Mouse (Mus musculus) heart, adult 11 months (tissue): Measurements from ENCODE around the gene Mrpl41.
A peak's percentile ranks its signal among the peaks of the same experiment; 100 is the strongest.
"Not testable (repeated sequence)": the region's sequence is repeated elsewhere in the genome, so short reads cannot be mapped to it uniquely, and the experiment has no call there.

Source experiments
- DNase-seq: peaks from one replicate; pipeline ENCODE4 v3.0.0; 2022

Mrpl41 gene

GRCm38 (mm10) chr2:24974906-24975703 lies at the start of gene Mrpl41:
TSS of gene Mrpl41 (minus strand) at chr2:24975098.
- DNase-seq = peak; percentile 100

DNA sequence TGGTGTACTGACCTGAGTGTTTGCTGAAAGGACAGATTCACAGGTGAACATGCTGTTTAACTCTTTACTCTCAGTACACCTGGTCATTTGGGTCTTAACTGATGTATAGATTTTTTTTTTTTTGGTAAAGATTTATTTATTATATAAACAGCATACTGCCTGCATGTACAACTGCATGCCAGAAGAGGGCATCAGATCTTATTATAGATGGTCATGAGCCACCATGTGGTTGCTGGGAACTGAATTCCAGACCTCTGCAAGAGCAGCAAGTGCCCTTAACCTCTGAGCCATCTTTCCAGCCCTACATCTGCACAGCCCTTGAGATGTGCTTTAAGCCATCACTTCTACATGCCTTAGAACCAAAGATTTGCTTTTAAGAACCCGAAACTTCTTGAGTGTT lies 47.8 kb upstream of the Mrpl41 start:
- DNase-seq = no peak

DNA sequence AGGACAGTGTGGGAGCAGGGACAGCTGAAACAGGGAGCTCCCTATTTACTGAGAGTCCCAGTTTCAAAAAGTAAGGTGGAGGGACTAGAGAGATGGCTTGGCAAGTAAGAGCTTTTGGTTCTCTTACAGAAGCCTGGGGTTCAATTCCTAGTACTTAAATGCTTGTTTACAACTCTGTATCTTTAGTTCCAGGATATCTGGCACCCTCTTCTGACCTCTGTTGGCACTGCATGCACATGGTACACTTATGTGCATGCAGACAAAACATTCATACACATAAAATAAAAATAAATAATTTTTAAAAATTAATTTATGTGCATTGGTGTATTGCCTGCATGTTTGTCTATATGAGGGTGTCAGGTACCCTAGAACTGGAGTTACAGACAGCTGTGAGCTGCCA lies 33.4 kb upstream of the Mrpl41 start:
- DNase-seq = no peak

DNA sequence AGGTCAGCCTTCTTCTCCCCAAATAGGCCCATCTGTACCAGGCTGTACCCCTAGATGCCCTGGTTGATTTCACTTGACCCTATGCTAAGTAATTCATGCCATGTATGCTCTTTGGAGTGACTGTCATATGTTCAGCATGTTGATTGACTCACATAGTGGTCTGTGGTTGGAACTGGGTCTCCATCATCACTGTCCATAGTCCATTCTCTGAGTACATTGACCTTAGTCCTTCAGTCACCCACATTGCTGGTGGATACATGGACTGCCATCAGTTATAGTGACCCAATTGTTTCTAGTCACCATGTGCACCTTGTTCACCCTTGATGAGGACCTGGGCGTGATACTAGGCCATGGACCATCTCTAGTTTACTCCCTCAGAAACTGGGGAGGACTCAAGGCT lies 31.9 kb upstream of the Mrpl41 start:
- no peak for DNase-seq

DNA sequence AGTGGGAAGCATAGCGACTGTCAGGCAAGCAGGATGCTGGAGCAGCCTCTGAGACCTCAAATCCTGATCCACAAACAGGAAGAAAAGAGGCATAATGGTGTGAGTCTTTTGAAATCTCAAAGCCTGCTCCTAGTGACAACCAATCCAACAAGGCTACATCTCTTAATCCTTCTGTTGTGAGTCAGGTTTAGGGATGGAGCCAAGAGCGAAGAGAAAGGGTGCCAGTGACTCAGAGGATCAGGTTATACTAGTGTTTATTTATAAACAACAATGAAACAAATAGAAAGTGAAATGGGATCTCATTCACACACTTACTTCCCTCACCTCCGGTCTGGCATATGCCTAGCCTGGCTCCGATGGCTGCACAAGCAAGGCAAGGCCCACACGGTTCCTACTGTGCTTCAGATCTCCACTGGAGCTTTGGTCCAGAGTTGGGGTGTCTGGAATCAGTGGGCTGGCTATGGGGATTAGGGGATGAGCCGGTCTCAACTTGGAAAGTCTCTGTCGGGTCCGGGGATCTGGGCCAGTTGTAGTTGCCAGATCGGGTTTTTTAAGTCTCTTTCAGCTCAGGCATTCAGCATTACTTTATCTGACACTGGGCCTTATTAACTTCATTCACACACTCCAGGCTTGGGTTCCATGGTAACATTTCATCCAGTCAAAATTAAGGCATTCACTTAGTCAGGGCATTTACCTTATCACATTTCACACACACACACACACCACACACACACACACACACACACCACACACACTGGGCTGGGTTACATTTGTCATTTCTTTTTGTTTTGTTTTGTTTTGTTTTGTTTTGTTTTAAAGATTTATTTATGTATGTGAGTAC lies 29.3 kb upstream of the Mrpl41 start:
- no peak for DNase-seq

DNA sequence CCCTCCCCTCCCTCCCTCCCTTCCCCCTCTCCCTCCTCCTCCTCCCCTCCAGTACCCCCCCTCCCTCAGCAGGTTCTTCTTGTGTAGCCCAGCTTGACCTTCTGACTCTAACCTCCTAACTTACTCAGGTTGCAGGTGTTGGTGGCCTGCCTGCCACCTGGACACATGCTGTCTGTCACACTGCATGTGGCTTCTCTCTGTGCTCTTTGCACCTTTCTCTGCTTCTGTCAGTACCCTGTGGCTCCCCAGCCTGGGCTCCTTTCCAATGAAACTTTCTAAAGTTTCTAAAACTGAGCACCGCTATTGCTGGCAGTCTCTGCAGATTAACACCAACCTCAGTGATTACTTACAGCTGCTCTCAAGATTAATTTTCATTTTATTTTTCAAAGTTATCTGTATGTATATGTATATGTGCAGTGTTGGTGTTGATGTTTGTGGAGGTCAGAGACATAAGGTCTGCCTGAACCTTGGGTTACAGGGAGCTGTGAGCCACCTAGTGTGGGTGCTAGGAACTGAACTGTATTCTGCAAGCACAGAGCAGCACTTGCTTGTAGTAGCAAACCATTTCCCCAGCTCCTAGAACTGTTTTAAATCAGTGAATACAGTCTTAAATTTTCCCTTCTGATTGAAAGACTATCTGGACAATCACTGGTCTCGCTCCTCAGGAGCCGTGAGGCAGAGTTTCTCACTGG lies 25.8 kb upstream of the Mrpl41 start:
- DNase-seq = peak; percentile 35

DNA sequence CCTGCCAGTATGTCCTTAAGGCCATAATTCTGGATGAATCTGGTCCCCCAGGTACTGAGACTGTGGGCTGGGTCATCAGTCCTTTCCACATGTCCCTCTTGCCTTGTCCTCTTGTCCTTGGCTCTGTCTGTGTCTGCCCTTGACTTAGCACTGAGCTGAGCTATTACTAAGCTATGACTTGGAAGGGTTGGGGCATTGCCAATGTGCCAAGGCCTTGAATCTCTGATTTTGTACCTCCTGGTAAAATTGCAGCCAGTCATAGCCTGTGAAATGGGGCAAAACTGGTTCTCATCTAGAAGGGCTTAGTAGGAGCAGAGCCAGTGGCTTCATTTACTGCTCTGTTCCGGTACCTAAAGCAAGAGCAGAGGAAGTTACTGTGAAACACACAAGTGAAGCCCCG lies 21.6 kb upstream of the Mrpl41 start:
- DNase-seq = no peak

DNA sequence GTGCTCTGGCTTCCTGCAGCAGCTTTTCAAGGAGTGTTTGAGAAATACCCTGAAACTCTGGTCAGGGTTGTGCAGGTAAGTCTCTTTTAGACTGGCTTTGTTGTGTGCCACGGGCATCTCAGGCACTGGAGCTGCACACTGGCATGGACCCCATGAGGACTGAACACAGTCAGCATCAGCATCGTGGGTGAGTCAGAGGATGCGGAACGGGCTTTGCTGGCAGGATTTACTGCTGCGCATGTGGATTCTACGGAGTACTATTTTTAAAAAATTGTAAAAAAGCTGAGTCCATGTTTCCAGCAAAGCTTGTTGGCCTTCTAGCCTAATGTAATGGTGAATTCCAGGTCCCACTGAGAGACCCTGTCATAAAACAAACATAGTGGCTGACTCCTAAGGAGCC lies 20.4 kb upstream of the Mrpl41 start:
- DNase-seq = peak; percentile 86

DNA sequence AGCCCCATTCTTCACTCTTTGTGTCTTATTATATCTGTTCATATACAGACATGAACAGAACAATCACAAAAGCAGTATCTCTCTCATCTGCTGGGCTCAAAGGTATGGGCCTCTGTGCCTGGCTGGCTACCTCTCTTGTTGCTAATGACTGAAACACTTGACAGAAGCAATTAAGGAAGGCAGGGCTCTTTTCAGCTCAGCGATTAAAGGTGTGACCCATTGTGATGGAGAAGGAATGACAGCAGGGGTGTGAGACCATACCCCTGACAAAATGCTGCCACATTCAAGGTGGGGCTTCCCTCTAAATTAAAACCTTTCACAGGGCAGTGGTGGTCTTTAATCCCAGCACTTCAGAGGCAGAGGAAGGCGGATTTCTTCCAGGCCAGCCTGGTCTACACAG lies 12.9 kb upstream of the Mrpl41 start:
- DNase-seq = no peak

- DNase-seq = no peak
These were observed 2.1 kb upstream of the Mrpl41 start for GRCm38 (mm10) chr2:24976960-24977359.

GRCm38 (mm10) chr2:24975704-24976297 lies 903 bp upstream of the Mrpl41 start, which contains the start of gene Pnpla7:
TSS of gene Pnpla7 (plus strand) at chr2:24976033.
- DNase-seq = peak; percentile 99

DNA sequence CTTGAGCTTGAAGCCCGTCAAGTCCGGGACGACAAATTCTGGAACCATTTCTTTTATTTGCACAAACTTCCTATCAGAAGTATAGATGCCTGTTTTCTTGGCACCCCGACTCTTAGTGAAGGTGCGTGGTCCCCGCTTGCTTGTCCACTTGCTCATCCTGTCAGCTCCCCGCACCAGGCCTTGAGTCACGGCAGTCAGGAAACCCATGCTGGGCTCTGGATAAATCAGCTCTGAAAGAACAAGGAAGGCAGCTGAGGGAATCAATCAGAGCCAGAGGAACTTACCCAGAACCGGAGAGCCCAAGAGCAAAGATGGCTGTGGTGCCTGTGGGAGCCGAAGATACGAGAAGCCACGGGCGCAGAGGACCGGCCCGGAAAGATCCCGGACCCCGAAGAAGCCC lies 446 bp downstream of the Mrpl41 start:
- not testable (repeated sequence) for DNase-seq

- DNase-seq = no peak
These were observed 4.5 kb downstream of the Mrpl41 start for GRCm38 (mm10) chr2:24970386-24970785.

DNA sequence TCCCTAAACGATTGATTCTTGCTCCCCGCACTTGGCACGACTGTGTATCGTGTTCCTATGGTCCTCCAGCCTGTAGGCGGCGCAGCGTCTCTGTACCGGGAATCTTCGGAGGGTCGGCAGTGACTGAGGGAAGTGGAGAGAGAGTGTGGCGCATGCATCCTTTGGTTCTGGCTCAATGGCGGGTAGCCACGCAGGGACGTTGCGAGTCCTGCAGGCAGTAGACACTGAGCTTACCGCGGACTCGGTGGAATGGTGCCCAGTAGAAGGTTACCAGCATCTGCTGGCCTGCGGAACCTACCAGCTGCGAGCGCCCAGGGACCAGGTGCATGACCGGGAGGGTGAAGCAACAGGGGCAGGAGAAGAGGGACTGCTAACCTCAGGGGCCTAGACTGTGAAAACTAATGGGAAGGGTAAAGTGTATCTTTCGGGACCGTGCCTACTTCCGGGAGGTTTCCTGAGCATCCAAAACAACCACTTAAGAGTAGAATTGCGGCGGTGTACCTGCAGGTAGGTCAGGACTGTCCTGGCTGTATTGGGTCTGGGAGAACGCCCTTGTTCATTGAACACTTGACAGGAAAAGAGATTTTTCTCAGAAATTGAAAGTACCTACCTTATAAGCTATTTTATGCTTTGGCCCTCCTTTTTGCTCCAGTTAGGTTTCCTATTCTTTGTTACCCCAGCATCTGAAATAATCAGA lies 12.4 kb downstream of the Mrpl41 start, which contains the start of gene Dph7:
Gene Dph7, plus strand, starts transcription at position 97 of the 697 bp plus-strand sequence.
- DNase-seq = peak; percentile 98

GRCm38 (mm10) chr2:24960910-24961309 lies 14.0 kb downstream of the Mrpl41 start:
- DNase-seq = no peak

- no peak for DNase-seq
These were observed 22.3 kb downstream of the Mrpl41 start for GRCm38 (mm10) chr2:24952537-24953055.

- DNase-seq = no peak
These were observed 24.7 kb downstream of the Mrpl41 start for GRCm38 (mm10) chr2:24950189-24950535.

DNA sequence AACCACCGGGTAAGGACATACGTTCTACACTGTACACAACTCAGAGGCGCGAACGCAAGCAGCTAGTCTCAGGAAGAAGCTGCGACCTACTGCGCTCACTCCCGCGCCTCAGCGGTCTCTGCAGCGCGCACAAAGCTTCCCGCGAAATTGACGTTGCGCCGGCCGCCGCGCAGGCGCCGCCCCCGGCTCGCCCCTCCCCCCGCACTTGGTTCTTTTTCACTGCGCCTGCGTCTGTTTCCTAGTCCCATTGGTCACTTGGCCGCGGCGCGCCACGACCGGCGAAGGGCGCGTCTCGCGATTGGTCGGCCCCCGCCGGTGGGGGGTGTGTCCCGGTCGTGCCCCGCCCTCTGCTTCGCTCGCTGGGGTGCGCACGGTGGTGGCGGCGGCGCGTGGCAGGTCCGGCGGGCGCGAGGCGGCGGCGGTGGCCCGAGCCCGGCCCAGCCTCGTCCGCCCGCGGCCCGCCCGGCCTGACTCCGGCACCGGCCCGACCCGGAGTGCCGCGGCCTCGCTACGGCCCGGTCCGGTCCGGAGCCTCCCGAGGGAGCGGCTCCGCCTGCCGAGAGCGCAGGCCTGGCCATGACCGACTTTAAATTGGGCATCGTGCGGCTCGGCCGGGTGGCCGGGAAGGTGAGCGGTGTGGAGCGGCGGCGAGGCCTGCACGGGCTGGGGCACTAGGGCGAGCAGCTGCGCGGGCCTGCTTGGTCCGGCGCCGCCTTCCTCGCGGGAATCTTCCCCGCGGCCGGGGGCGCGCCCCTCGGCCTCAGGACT lies 25.3 kb downstream of the Mrpl41 start, which contains the start of gene Zmynd19:
Gene Zmynd19, plus strand, starts transcription at position 372 of the 768 bp plus-strand sequence.
- DNase-seq = peak; percentile 100

DNA sequence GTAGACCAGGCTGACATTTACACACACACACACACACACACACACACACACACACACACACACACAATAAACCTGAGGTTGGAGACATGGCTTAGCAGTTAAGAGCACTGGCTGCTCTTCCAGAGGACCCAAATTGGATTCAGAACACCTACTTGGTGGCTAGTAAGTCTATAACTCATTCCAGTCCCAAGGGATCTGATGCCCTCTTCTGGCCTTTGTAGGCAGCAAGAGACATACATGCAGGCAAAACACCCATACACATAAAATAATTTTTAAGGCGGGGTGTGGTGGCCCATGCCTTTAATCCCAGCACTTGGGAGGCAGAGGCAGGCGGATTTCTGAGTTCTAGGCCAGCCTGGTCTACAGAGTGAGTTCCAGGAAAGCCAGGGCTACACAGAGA lies 30.6 kb downstream of the Mrpl41 start:
- DNase-seq = not testable (repeated sequence)

DNA sequence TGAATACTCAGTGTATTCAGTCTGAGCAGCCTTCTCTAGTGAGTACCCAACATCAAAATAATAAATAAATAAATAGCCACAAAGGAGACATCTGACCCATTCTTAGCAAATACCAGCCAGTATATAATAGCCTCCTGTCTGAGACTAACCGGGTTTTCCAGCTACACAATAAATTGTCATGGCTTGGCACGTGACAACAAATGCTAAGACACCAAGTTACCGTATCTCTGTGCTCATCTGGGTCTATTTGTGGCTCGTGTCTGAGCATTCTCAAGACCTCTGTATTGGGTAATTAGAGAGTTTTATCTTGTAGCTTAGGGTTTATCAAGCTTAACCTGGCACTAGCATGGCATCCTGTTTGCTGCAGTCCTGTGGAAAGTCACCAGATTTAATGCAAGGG lies 32.8 kb downstream of the Mrpl41 start:
- DNase-seq = no peak
